Mouse (Mus musculus) A20 (cell line): ENCODE measurements around the gene Gpatch8.
"Not testable (repeated sequence)": the region's sequence is repeated elsewhere in the genome, so short reads cannot be mapped to it uniquely, and the experiment has no call there.

Experiments
- DNase-seq: peaks from one replicate; pipeline ENCODE4 v3.0.0-alpha.2; 2011; ENCODE audit warnings: low read depth, low spot score

Gpatch8 gene

DNA sequence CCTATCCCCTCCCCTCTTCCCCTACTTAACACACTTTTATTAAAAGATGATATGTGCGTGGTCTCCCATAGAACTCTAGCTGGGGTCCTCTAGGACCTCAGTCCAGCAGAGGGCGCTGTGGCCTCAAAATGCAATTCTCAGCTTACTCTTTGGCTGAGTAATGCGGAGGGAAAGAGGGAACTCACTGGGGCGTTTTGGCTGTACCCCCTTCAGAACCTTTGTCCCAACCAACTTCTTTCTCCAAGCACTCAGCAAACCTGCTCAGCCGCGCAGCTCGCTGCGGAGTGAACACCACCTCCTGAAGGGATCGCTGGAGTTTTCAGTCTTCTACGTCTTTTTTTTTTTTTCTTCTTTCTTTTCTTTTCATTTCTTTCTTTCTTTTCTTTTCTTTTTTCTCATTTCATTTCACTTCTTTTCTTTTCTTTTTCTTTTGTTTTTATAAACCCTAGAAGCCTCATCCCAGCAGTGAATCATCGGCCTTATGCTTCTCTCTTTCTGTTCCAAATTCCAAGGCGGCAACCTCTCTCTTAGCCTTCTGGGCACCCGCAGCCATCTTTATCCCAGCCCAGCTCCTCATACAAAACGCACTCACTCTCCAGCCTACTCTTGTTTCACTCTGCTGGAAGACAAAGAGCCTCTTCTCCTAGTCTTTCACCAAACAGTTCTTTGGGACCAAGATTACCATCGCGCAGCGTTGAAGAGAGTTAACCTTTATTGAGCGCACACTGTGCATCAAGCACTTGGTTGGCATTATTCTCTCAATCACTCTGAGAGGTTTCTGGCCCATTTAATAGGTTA lies 16.9 kb upstream of the Gpatch8 start:
- DNase-seq: peak; percentile 83

DNA sequence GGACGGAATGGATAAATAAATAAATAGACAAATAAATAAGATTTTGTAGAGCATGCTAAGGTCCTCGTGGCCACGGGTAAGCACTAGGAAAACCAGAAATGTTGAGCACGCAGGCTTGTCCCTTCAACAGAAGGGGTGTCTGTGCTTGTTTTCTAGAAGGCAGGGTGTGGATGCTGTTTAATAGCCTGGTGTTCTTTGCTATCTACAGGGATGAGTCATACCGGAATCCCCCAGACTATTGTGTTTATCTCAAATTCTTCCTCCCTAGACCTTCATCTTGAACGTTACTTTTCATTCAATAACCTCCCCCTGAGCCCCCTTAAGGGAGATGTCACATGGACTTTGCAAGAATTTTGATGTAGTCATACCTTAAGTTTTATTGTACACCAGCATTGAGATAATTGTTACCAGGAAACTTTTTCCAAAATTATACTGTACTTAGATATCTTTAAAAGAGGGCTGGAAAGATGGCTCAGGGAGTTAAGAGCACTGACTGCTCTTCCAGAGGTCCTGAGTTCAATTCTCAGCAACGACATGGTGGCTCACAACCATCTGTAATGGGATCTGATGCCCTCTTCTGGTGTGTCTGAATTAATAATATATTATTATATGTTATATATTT lies 12.7 kb upstream of the Gpatch8 start:
- DNase-seq: peak; percentile 41

DNA sequence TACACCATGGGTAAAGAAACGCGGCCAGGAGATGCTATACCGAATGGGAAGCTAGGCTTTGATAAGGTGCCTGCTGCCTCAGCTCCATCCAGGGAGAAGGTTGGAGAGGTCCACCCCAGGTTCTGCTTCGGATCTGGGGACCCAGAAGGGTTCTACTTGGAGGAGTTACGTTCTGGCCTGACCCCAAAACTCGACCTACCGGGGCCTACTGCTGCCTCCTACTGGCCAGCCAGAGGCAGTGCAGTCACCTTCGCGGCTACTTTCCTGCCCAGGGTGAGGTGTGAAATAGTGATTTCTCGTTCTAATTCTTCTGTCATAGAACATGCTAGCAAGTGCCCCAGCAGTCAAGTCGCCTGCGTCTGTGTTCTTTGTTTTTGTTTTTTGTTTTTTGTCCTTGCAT lies 12.0 kb upstream of the Gpatch8 start:
- DNase-seq: peak; percentile 55

DNA sequence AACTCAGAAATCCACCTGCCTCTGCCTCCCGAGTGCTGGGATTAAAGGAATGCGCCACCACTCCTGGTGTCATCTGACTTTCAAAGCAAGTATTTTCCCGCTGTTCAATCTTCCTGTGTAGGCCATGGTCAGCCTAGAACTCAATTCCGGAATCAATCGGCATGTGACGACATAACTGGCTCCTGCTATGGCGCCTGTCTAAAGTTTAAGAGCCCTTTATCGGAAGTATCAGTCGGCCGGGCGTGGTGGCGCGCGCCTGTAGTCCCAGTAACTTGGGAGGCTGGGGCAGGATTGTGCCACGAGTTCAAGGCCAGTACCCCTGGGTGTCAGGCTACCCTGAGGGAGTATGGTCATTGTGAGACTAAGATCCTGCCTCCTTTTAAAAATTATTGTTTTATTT lies 11.5 kb upstream of the Gpatch8 start:
- no peak for DNase-seq

DNA sequence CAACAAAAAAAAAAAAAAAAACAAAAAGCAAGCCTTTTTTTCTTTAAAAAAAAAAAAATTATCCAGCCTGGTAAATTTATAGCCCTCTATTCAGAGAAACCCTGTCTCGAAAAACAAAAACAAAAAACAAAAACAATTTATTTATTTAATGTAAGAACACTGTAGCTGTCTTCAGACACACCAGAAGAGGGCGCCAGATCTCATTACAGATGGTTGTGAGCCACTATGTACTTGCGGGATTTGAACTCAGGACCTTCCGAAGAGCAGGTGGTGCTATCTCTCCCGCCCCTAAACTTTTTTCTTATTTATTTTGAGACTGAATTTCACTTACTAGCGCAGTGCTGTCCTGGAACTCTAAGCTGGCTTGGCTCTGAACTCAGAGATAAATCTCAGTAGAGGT lies 11.0 kb upstream of the Gpatch8 start:
- DNase-seq: no peak

DNA sequence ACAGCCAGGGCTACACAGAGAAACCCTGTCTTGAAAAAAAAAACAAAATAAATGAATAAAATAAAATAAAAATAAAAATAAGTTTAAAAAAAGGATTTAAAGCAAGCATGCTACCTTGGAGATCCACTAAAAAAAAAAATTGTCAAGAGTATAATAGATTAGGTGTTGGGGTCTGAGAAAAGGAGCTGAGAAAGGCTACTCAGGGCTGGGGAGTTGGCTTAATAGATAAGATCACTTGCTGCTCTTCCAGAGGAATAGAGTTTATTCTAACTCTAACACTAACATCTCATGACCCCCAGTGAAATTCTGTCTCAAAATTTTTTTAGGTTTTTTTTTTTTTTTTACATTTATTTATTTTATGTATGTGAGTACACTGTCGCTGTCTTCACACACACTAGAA lies 10.1 kb upstream of the Gpatch8 start:
- DNase-seq: no peak

DNA sequence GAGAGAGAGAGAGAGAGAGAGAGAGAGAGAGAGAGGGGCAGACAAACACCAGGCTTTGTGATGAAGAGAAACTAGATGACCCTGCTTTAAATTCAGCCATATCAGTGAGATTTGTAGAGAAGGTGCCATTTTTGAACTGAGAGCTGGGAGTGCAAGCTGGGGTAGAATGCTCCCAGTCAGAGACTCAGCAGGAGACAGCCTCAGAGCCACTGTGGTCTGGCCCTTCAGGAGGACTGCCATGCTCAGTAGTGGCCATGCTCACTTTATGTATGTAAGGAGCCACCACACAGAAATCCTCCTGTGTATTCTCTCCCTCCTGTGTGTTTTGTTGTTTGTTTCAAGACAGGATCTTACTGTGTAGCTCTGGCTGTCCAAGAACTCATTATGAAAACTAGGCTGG lies 9.5 kb upstream of the Gpatch8 start:
- peak; percentile 63 for DNase-seq

DNA sequence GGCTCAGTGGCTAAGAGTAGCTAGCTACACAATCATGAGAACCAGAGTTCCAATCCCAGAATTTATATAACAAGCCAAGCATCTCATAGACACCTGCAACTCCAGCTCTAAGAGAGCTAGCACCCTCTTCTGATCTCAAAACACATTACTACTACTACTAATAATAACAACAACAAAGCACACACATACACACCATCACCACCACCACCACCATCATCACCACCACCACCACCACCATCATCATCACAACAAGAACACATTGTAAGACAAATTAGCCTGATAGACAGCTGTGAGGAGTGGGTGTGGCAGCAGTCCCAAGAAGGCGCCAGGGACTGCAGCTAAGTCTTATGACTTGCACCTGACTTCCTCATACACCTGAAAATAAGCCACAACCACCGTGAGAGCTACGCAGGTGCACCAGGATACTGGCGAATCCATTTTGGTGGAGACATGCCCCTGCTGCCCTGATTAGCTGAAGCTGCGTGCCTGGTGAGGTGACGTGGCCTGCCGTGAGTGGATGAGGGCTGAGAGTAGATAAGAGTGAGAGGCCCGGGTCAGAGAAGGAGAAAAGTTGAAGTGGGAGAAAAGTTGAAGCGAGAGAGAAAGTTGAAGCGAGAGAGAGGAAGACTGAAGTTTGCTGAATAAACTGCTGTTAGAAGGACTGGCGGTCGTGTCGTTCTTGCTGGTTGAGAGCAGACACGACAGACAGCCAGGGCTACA lies 8.9 kb upstream of the Gpatch8 start:
- peak; percentile 74 for DNase-seq

DNA sequence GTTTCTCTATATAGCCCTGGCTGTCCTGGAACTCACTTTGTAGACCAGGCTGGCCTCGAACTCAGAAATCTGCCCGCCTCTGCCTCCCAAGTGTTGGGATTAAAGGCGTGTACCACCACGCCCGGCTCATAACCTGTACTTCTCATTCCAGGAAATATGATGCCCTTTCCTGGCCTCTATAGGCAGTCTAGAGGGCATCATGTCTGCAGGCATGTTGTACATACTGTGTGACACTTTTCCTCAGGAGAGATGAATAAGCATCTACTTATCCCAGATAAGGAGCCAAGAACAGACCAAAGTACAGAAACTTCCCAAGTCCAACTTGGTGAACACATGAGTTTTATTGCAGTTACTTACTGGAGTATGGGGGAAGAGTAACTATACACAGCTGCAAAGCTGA lies 2.5 kb upstream of the Gpatch8 start:
- DNase-seq: no peak

DNA sequence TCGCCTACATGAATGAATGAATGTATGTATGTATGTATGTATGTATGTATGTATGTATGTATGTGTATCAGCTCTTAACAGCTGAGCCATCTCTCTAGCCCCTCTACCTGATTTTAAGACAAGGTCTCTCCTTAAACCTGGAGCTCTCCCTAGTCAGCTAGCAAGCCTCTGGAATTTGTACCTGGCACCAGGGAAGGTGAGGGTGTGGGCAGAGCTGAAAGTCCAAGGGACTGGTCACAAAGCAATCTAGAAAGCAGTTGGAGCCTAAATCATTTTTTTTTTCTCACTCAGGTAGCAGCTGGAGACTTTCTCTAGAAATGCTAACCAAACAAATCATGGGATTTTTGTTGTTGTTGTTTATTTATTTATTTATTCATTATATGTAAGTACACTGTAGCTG lies 1.2 kb upstream of the Gpatch8 start:
- DNase-seq: no peak

DNA sequence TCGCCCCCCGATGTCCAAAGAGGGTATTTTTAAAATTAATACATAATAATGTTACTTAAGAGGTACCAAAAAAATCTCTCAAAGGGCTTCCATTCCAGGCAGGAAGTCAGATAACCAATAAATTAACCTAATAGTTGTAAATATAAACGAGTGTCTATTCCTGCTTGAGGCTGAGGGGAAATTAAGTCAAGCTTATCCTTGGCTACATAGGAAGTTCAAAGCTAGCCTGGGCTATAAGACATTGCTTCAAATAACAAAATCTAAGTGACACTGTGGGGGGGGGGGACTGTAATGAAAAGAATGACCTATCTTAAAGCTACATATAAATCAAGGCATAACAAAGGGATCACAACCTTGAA lies 503 bp upstream of the Gpatch8 start:
- no peak for DNase-seq

DNA sequence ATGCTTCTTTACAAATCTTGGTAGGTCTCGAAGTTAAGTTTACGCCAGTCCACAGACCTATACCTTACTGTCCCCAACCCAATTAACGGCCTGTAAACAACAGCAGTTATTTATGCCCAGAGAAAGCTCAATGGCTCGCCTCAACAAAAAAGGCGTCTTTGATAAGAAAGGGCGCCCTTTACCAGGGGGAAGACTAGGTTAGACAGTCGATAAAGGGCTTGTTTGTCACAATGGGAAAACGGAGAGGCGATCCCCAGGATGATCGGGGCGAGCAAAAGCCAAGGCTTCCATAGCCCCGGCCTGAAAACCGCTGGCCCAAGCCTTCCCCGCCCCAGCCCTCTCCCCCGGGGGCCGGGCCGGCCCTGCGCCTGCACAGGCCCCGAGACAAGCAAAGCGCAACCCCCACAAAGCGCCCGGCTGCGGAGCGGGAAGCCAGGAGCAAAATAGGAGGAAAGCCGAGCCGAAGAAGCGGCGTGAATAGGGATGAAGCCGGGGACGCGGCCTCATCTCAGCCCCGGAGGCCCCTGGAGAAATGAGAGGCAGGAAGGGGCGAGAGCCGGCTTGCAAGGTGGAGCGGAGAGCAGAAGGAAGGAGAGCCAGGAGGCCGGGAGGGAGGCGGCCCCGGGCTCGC lies 677 bp downstream of the Gpatch8 start:
- no peak for DNase-seq

DNA sequence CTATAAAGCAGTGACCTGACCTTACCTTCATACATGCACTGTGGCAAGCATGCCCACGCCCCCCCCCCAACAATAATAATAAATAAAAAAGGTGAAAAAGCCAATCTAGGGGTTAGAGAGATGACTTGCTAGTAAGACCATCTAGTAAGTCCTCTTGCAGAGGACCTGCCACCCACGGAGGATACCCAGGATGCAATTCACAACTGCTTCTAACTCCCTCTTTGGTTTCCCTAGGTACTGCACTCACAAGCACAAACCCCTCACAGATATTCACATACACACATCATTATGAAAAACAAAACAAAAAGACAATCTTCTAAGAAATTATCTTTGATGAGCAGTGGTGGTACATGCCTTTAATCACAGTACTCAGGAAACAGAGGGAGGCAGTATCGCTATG lies 4.1 kb downstream of the Gpatch8 start:
- no peak for DNase-seq

DNA sequence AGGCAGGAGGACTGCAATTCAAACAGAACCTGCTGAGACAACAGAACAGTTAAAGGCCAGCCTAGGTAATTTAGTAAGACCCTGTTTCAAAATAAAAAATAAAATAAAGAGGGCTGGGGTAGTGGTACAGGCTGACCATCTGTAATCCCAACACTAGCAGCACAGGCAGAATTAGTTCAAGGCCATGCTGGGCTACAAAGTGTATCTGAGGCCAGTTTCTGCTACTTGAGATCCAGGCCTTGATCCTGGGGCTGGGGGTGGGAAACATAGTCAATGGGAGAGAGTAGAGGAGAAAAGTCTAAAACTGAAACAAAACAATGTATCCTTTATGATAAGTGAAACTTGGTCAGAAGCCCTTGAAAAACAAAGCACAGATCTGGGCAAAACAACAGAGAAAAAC lies 5.0 kb downstream of the Gpatch8 start:
- DNase-seq: no peak

DNA sequence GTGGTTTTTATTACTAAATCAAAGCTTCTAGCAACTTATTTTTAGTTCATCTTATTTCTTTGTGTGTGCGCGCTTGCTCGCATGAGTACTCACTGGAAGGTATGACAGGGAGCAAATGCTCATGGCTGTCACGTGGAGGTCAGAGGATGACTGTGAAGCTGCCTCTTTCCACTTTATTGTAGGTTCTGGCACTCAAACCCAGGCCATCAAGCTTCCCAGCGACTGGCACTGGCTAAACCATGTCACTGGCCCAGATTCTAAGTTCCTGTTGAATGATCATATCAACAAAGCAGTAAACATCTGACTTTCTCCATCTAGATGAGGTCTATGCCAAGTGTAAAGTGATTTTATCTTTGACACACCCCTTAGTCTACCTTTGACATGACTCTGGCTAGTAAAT lies 14.7 kb downstream of the Gpatch8 start:
- no peak for DNase-seq

DNA sequence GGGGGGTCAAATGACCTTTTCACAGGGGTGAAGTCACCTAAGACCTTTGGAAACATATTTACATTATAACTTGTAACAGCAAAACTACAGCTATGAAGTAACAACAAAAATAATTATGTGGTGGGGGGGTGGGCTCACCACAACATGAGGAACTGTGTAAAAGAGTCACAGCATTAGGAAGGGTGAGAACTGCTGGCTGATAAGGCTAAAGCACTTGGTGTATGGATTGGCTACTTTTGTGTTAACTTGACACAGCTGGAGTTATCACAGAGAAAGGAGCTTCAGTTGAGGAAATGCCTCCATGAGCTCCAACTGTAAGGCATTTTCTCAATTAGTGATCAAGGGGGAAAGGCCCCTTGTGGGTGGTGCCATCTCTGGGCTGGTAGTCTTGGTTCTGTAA lies 15.9 kb downstream of the Gpatch8 start:
- not testable (repeated sequence) for DNase-seq

DNA sequence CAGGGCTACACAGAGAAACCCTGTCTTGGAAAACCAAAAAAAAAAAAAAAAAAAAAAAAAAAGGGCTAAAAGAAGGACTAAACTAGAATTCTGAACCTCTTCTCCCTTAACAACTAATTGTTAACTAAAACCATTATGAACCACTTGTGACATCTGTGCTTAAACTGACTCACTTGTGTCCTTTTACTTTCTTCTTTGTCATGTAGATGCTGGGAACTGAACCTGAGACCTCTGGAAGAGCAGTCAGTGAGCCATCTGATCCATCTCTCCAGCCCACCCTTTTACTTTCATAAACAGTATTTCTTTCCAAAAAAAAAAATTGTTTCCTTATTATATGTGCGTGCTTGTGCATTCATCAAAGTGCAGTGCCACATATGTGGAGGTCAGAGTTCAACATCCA lies 16.5 kb downstream of the Gpatch8 start:
- DNase-seq: no peak

DNA sequence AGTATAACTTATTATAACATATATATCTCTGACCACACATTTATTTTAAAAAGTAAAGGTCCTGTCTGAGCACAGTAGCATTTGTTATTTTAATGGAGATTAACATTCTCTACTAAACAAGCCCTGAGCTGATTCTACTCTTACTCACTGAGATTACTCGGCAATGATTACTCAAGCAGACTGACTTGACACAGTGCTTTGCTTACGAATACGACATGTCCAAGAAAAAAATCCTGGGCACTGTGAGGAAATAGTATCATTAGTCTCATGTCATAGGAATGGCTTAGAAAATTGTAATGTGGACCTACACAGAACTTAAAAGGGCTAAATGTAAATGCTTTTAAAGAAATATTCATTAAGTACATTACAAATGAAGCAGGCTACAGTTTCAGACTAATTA lies 20.0 kb downstream of the Gpatch8 start:
- no peak for DNase-seq

DNA sequence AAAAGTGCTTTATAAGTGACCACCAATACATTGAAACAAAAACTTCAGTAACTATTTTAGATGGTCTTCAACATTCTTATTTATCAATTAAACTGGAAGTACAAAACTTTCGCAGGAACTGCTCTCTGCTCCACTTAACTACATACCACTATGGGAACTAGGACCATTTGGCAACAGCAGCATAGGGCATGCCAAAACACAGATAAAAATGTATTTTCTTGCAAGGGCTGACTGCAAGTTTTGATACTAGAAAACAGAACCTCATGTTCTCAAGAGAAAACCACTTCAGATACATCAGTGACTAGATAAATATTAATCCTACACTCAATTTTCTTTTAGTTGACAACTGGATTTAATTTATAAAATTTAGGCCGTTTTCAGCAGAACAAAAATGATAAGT lies 22.1 kb downstream of the Gpatch8 start:
- no peak for DNase-seq

DNA sequence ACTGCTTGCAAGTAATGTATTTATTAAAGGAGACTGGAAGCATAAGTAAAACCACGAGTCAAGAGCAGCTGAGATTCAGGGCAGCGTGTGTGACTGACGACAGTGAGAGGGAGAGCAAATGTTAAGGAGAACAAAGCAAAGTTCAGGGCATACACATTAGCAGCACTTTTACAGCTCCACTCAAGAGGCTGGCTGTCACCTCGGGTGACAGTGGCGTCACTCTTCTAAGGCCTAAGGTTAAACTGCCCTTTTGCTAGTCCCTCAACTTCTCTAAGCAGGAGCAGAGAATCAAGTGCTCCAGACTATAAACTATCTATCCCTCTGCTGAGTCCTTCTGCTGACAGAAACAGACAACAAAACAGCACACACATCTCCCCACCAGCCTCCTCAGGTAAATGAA lies 24.8 kb downstream of the Gpatch8 start:
- no peak for DNase-seq

DNA sequence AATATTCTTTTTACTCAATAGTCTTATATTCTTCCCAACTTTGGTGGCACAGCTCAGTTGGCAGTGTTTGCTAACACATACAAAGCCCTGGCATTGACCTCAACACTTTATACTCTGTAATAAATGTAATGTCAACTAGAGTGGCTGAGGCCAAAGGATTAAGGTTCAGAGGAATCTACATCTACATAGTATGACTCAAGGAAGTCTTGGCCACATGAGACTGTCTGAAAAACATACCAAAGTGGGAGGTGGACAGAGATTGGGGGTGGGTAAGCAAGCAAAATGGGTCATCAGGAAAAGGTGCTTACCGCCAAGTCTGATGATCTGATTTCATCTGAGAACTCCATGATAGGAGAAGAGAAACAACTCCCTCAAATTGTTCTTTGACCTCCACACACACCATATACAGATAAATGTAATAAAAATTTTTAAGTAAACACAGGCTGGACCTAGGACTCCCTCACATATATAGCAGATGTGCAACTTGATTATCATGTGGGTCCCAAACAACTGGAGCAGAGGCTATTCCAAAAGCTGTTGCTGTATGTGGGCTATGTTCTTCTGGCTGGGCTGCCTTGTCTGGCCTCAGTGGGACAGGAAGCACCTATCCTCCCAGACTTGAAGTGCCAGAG lies 41.3 kb downstream of the Gpatch8 start:
- DNase-seq: no peak

DNA sequence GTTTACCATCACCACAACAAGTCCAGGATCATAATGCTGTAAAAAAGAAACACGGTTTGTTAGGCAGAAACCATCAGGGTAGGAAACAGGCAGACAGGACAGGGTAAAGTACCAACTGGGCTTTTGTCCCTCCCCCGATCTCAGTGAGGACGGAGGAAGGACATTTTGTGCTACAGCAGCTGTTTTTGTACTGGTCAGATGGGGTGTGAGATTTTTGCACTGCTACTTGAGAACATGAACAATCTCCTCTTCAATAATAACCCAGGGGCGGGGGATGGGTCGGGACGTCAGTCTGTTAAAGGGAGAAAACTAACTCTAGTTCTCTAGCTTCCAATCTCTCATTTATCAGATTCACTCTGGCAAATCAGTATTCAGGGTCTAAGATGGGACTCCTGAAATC lies 46.0 kb downstream of the Gpatch8 start:
- no peak for DNase-seq
